Mouse (Mus musculus) 416B (cell line): Measurements from ENCODE around the gene Tanc1.
"Not testable (repeated sequence)": the region's sequence is repeated elsewhere in the genome, so short reads cannot be mapped to it uniquely, and the experiment has no call there.

Experiments
- DNase-seq: peaks from one replicate; pipeline ENCODE4 v3.0.0; 2011; ENCODE audit warnings: low read depth

The Tanc1 gene

GRCm38 (mm10) chr2:59611831-59612732 lies at the start of gene Tanc1:
TSS of gene Tanc1 (plus strand) at chr2:59612042.
- DNase-seq: peak; percentile 72

DNA sequence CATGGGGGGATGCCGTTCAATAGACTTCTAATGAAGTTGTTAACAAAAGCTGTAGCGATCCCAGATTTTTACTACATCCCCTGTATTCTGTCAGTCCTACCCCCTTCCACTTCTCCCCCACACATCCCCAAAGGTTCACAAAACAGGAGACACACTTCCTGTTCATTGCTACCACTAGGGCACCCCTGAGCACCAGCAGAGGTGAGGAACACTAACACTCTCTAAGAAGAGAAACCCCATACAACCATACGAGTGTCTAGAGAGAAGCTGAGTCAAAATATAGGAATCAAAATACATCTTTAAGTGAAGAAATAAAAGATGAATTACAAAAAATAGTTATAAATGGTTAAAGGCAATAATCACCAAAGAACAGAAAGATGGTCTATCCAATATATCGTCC lies 49.6 kb upstream of the Tanc1 start:
- DNase-seq: no peak

DNA sequence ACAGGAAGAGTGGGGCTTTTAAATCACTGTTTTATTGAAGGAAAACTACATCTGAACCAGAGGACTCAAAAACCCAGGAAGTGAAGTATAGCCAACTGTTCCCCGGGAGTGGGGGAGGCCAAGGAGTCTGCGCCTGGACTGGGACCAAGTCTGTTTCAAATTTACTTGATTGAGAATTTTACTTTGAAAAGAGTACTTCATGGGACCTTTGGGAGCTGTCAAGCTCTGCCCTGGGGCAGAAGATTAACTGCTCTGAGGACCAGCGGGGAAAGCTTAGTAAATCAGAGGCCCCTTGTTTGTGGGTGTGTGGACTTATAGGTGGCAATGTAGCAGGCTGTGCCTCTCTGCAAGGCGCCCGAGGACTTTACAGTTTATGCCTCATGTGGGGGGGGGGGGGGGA lies 49.1 kb upstream of the Tanc1 start:
- DNase-seq: no peak

DNA sequence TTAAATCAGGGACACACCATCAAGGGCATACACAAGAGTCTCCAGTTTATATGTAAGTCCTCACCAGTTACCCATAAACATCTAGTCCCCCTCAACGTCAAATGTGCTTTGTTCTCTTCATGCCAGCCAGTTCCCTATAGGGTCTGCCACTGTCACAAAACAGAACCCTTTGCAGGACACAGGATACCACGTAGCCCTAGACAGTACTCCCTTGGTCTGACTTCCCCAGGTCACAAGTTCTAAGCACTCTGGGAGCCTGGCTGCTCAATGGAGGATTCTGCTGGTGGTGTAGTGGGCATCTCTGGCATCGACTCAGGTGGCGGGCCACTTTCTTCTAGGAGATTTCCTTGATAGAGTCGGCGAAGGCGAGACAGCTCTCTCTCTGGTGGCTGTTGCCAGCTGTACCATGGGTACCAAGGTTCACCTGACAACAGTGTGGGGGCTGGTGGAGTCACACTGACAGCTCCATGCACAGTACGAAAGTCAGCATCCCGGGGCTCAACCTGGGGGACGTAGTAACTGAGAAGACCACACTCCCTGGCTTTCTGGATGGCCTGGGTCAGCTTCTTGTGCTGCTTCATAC lies 47.7 kb upstream of the Tanc1 start:
- not testable (repeated sequence) for DNase-seq

- peak; percentile 24 for DNase-seq
Observed at GRCm38 (mm10) chr2:59564947-59565346, 46.9 kb upstream of the Tanc1 start.

GRCm38 (mm10) chr2:59580939-59581338 lies 30.9 kb upstream of the Tanc1 start:
- no peak for DNase-seq

- no peak for DNase-seq
Observed at GRCm38 (mm10) chr2:59583961-59584360, 27.9 kb upstream of the Tanc1 start.

DNA sequence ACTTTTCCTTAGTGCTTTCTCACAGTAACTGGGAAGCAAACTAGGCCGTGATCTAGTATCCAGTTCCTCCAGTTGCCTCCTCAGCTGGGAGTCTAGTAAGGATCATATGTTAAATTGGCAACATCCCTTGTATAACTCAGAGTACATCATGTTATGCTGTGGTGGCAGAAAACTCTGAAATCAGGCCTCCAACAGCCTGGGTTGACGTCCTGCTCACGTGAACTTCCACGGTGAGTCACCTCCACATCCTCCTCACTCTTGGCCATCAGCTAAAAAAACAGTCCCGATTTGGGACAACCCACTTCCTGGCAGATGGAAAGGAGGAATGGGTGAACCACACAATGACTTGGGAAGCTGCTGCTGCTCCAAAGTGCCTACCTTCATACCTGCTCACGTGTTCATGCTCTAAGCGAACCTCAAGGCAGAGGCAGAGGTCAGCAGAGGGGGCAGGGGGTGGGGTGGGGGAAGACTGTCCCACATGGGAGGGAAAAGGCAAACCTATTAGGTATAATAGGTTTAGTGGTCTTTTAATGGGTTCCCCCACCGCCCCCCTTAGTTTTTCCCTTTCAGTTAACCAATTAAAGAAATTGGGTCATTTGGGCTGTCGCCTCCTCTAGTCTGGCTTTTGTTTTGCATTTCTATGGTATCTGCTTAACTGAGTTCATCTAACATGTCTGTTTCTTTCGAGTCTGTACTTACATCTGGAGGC lies 24.3 kb upstream of the Tanc1 start:
- peak; percentile 56 for DNase-seq

- DNase-seq: peak; percentile 24
Observed at GRCm38 (mm10) chr2:59588096-59588405, 23.8 kb upstream of the Tanc1 start.

- DNase-seq: peak; percentile 36
Observed at GRCm38 (mm10) chr2:59593341-59593902, 18.4 kb upstream of the Tanc1 start.

- DNase-seq: peak; percentile 32
Observed at GRCm38 (mm10) chr2:59594095-59594494, 17.7 kb upstream of the Tanc1 start.

- DNase-seq: peak; percentile 68
Observed at GRCm38 (mm10) chr2:59596545-59596944, 15.3 kb upstream of the Tanc1 start.

- no peak for DNase-seq
Observed at GRCm38 (mm10) chr2:59598286-59598685, 13.6 kb upstream of the Tanc1 start.

- no peak for DNase-seq
Observed at GRCm38 (mm10) chr2:59598894-59599293, 12.9 kb upstream of the Tanc1 start.

DNA sequence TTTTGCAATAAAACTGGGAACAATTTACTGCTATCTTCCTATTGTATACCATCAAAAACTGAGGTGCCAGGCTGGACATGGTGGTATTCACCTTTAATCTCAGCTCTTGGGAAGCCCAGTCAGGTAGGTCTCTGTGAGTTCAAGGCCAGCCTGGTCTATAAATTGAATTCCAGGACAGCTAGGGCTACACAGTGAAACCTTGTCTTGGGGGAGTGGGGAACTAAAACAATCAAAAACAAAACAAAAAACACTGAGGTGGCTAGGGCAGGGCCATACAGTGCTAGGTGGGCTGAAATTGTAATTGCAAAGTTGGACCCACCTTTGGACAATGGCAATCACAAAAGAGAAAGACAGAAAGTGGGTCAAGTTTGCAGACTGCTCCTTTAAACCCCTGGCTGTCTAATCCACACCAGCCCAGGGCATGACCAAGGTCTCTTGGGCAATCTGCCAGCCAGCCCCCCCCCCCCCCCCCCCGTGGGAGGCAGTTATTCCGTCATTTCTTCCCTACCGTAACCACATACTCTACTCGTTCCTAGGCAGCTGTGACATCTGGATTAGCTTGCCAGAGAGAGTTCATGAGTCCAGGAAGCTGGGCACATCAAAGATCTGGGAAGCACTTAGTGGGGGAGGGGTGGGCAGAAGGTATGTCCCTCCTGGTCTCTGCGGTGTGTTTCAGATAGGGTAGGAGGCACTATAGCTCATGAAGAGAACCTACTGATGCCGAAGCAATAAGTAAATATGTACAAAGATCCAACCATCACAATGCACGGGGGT lies 12.3 kb upstream of the Tanc1 start:
- peak; percentile 79 for DNase-seq

DNA sequence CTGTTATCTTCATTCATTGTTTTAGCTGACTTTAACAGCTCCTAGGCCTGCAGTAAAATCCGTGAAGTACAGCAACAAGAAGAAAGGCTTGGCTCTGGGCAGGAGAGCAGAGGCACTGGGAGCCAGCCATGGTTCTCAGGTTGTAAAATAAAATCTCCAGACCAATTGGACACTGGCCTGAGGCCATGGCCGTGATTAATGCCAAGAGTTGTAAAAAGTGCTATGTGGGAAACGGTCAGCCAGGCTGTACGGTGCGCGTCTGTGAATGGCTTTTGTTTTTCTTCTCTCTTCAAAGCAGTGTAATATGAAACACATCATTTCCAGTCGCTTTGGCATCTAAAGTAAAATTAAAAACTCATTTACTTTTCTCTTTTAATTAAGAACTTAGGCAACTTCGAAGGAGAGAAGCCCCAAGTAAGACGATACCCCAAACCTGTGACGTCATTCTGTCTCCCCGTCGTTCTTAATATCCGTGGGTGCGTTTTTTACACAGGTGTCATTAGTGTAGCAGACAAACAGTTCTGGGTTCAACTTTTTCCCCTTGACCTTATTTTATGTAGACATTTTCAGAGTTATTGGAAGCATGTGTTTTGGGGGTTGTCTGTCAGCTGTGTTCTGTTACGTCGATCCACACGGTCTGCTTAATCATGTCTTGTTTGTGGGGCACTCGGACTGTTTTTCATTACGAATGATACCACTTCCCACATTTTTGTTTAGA lies 11.6 kb upstream of the Tanc1 start:
- no peak for DNase-seq

DNA sequence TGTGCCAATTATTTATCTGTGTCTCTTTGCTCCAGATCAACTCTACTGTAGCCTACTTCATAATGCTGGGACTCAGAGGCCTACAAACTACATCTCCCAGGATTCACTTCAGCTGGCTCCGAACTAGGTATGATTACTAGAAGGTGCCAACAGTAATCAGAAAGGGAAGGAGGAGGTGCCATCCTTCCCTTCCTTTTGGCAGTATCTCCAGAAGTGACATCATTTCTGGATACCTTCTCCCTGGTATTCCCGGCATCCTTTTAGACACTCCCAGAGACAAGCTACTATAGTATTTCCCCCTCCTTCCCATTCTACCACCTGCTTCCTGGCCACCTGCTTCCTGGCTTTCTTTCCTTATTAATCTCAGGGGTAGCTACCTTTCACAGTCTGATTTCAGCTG lies 10.9 kb upstream of the Tanc1 start:
- no peak for DNase-seq

GRCm38 (mm10) chr2:59601452-59601851 lies 10.4 kb upstream of the Tanc1 start:
- DNase-seq: no peak

DNA sequence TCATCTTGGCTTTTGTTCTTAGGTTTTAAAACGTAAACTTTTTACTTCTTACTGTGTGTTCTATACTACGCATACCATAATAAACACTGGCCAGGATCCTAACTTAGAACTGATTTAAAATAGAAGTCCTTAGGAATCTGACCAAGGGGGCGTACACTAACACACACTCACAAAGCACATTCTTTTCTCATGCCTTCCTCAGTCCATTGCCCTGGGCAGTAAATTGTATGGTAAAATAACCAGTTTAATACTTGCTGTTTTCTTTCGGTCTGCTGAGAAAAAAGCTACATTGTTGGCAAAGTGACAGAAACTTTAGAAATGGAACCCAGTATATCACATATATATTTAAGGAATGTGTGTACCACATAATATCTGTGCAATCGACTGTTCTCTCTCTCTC lies 2.9 kb upstream of the Tanc1 start:
- DNase-seq: no peak

GRCm38 (mm10) chr2:59611216-59611810 lies 529 bp upstream of the Tanc1 start:
- DNase-seq: peak; percentile 32
